Mouse (Mus musculus) midbrain, embryonic 11.5 days (tissue): ENCODE measurements around the gene Dazap1. TPM values are rescaled to one million over a fixed set of nuclear protein-coding genes. Genes with fewer than 3 reads are reported as not detected.

Experiments
- ATAC-seq: fragments of 200-750 bp; cut with Nextera tagmentation; 2 replicates; pipeline ENCODE4 v1.8.0; 2017; ENCODE audit warnings: moderate TSS enrichment, moderate library complexity; ENCODE audit not compliant: low FRiP score
- DNase-seq: peaks from one replicate; pipeline ENCODE4 v3.0.0; 2015; ENCODE audit warnings: low spot score; ENCODE audit errors: missing footprints
- H3K27ac ChIP-seq: fragments of 300-500 bp; sonication (generic); 2 replicates; pipeline ENCODE4 v1.5.1; 2014; ENCODE audit warnings: low read depth, low read length
- H3K27me3 ChIP-seq: fragments of 300-500 bp; sonication (generic); 2 replicates; pipeline ENCODE4 v1.6.1; 2014; ENCODE audit warnings: mild to moderate bottlenecking, low read length, moderate library complexity, mixed read lengths; ENCODE audit not compliant: control insufficient read depth, insufficient read depth
- H3K36me3 ChIP-seq: fragments of 300-500 bp; sonication (generic); 2 replicates; pipeline ENCODE4 v1.6.1; 2014; ENCODE audit warnings: mild to moderate bottlenecking, low read length, moderate library complexity, mixed read lengths; ENCODE audit not compliant: control insufficient read depth, insufficient read depth
- H3K4me1 ChIP-seq: fragments of 300-500 bp; sonication (generic); 2 replicates; pipeline ENCODE4 v1.6.1; 2014; ENCODE audit warnings: low read length; ENCODE audit not compliant: control insufficient read depth, insufficient read depth
- H3K4me2 ChIP-seq: fragments of 300-500 bp; sonication (generic); 2 replicates; pipeline ENCODE4 v1.6.1; 2014; ENCODE audit warnings: mild to moderate bottlenecking, moderate library complexity
- H3K4me3 ChIP-seq: fragments of 300-500 bp; sonication (generic); 2 replicates; pipeline ENCODE4 v1.5.1; 2014; ENCODE audit warnings: low read depth, low read length
- H3K9ac ChIP-seq: fragments of 300-500 bp; sonication (generic); 2 replicates; pipeline ENCODE4 v1.6.1; 2014; ENCODE audit warnings: low read length
- H3K9me3 ChIP-seq: fragments of 300-500 bp; sonication (generic); 2 replicates; pipeline ENCODE4 v1.6.1; 2016; ENCODE audit warnings: low read length; ENCODE audit not compliant: control insufficient read depth
- WGBS: fragments of 180-500 bp; shearing (Covaris S2); extraction: QIAGEN DNeasy Blood & Tissue Kit; methylation state at CpG from one replicate; pipeline ENCODE4 v1.1.7; 2014; 5-methylcytosine and 5-hydroxymethylcytosine counted together
- polyA plus RNA-seq: library from polyadenylated mRNA; unstranded; fragments of >200 nt; fragmentation: Nextera tagmentation; extraction: Ambion mirVana; gene quantifications from 2 replicates; pipeline ENCODE4 v1.2.1, GENCODE M21; 2014

Dazap1 gene
- polyA plus RNA-seq, 1 experiment from 2014 or later, result 42.6 TPM

- Histone ChIP-seq H3K27me3 (0 out of 2 replicates have a peak, but pooled peaks cover 2% of the 10 kb centered on the region), H3K4me1 (peaks cover 67% of the 10 kb centered on the region), H3K9me3 (no peaks in the 10 kb centered on the region), H3K9ac (peak overlapping the region; percentile 90), H3K27ac (peak overlapping the region; percentile 87), H3K4me3 (peak overlapping the region; percentile 66), H3K36me3 (peaks cover 12% of the 10 kb centered on the region), H3K4me2 (peak overlapping the region; percentile 65)
- DNase-seq (peak; percentile 97), ATAC-seq (peak; percentile 87)
- WGBS, result 4% methylated on average over 26 of the region's 26 CpGs
Observed at GRCm38 (mm10) chr10:80298571-80299281, 37.4 kb downstream of the Dazap1 start.

GRCm38 (mm10) chr10:80299301-80299700 is 38.0 kb downstream of the Dazap1 start:
- 3% methylated on average over 15 of the region's 15 CpGs for WGBS
- DNase-seq, result no peak
- peak overlapping the region; percentile 65 for H3K4me2 ChIP-seq

GRCm38 (mm10) chr10:80299824-80300223 is 38.5 kb downstream of the Dazap1 start:
- Histone ChIP-seq H3K4me1 (peaks cover 71% of the 10 kb centered on the region), H3K36me3 (peaks cover 5% of the 10 kb centered on the region), H3K27ac (peak overlapping the region; percentile 87), H3K4me3 (peak overlapping the region; percentile 66), H3K9ac (peak overlapping the region; percentile 90), H3K27me3 (0 out of 2 replicates have a peak, but pooled peaks cover 2% of the 10 kb centered on the region), H3K9me3 (no peaks in the 10 kb centered on the region), H3K4me2 (peak overlapping the region; percentile 65)
- 56% methylated on average over 10 of the region's 10 CpGs for WGBS
- ATAC-seq (no peak), DNase-seq (no peak)

More at GRCm38 (mm10) chr10:80299301-80299700, 38.0 kb downstream of the Dazap1 start:
- H3K4me3 ChIP-seq, result peak overlapping the region; percentile 66
- ATAC-seq, result no peak
- H3K4me1 ChIP-seq, result peaks cover 67% of the 10 kb centered on the region
- H3K9ac ChIP-seq, result peak overlapping the region; percentile 90
- peaks cover 7% of the 10 kb centered on the region for H3K36me3 ChIP-seq
- H3K27ac ChIP-seq, result peak overlapping the region; percentile 87
- 0 out of 2 replicates have a peak, but pooled peaks cover 2% of the 10 kb centered on the region for H3K27me3 ChIP-seq
- H3K9me3 ChIP-seq, result no peaks in the 10 kb centered on the region

- H3K27ac ChIP-seq, result peak overlapping the region; percentile 87
- peak overlapping the region; percentile 65 for H3K4me2 ChIP-seq
- 9% methylated on average over 11 of the region's 11 CpGs for WGBS
- peak overlapping the region; percentile 90 for H3K9ac ChIP-seq
- H3K9me3 ChIP-seq, result no peaks in the 10 kb centered on the region
- DNase-seq (peak; percentile 94), ATAC-seq (peak; percentile 70)
- 0 out of 2 replicates have a peak, but pooled peaks cover 2% of the 10 kb centered on the region for H3K27me3 ChIP-seq
- H3K4me3 ChIP-seq, result peak overlapping the region; percentile 66
- H3K4me1 ChIP-seq, result peaks cover 62% of the 10 kb centered on the region
- peaks cover 5% of the 10 kb centered on the region for H3K36me3 ChIP-seq
Observed at GRCm38 (mm10) chr10:80300672-80301181, 39.4 kb downstream of the Dazap1 start.

- Histone ChIP-seq H3K9ac (peak overlapping the region; percentile 90), H3K36me3 (peaks cover 11% of the 10 kb centered on the region), H3K4me3 (peak overlapping the region; percentile 66), H3K4me2 (peak overlapping the region; percentile 65), H3K9me3 (no peaks in the 10 kb centered on the region), H3K4me1 (peaks cover 58% of the 10 kb centered on the region), H3K27ac (peak overlapping the region; percentile 87), H3K27me3 (peaks cover 2% of the 10 kb centered on the region; the same call in 1 of the 2 replicates)
- ATAC-seq, result peak; percentile 8; the same call in 1 of the 2 replicates
- peak; percentile 83 for DNase-seq
- 67% methylated on average over 10 of the region's 10 CpGs for whole genome bisulfite sequencing
Observed at GRCm38 (mm10) chr10:80301256-80302081, 40.2 kb downstream of the Dazap1 start.

GRCm38 (mm10) chr10:80302082-80302355 is 40.7 kb downstream of the Dazap1 start:
- Histone ChIP-seq H3K4me1 (peaks cover 52% of the 10 kb centered on the region), H3K27ac (0 out of 2 replicates have a peak overlapping the region, but pooled peaks have one; percentile 6), H3K4me2 (peak overlapping the region; percentile 65), H3K36me3 (peaks cover 16% of the 10 kb centered on the region), H3K9me3 (no peaks in the 10 kb centered on the region), H3K4me3 (peak overlapping the region; percentile 66), H3K27me3 (peaks cover 2% of the 10 kb centered on the region; the same call in 1 of the 2 replicates), H3K9ac (peak overlapping the region; percentile 90)
- WGBS, result 55% methylated on average over 5 of the region's 5 CpGs
- ATAC-seq, result no peak
- DNase-seq, result no peak

GRCm38 (mm10) chr10:80302471-80302881 is 41.2 kb downstream of the Dazap1 start:
- DNase-seq (peak; percentile 90), ATAC-seq (no peak)
- Histone ChIP-seq H3K27me3 (peaks cover 2% of the 10 kb centered on the region; the same call in 1 of the 2 replicates), H3K9me3 (no peaks in the 10 kb centered on the region), H3K27ac (no peak overlapping the region), H3K4me1 (peaks cover 48% of the 10 kb centered on the region), H3K4me2 (peak overlapping the region; percentile 65), H3K36me3 (peaks cover 21% of the 10 kb centered on the region), H3K4me3 (peak overlapping the region; percentile 66), H3K9ac (peak overlapping the region; percentile 90)
- WGBS, result 10% methylated on average over 9 of the region's 9 CpGs

GRCm38 (mm10) chr10:80304458-80304857 is 43.2 kb downstream of the Dazap1 start:
- H3K9ac ChIP-seq, result no peak overlapping the region
- peak; percentile 76 for DNase-seq
- WGBS, result 37% methylated on average over 12 of the region's 12 CpGs
- H3K4me1 ChIP-seq, result peaks cover 35% of the 10 kb centered on the region
- H3K27me3 ChIP-seq, result no peaks in the 10 kb centered on the region; the same call in 1 of the 2 replicates
- no peak overlapping the region for H3K4me3 ChIP-seq
- no peaks in the 10 kb centered on the region for H3K9me3 ChIP-seq
- peaks cover 31% of the 10 kb centered on the region for H3K36me3 ChIP-seq
- H3K27ac ChIP-seq, result no peak overlapping the region
- no peak overlapping the region for H3K4me2 ChIP-seq
- no peak for ATAC-seq
